Mouse (Mus musculus): Measurements from ENCODE around the gene Lypd1.

DNA sequence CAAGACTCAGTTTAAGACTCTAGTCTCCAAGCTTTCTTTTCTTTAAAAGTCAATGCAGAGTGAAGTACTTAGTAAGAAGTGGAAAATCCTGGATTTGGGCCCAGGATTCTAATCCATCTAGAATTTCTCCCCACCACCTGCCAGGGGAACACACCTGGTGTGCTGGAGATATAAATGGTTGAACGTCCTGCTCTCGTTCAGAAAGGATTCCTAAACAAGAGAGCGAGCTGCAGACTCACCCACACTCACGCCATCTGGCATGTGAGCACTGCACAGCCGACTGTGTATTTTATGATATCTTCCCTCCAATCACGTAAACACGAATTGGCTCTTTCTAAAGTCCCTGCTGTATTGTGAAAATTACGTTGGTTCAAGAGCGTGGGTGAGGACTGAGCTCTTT lies 32.2 kb upstream of the Lypd1 start:
- TF ChIP-seq CTCF (IDR thresholded peaks at IDR 0.05) (no peak), EP300 (IDR thresholded peaks at IDR 0.05) (no peak)
